Mouse (Mus musculus) right cerebral cortex, postnatal 25 days (tissue): ENCODE data around the gene Zfp583.
"Not testable (repeated sequence)": the region's sequence is repeated elsewhere in the genome, so short reads cannot be mapped to it uniquely, and the experiment has no call there.

Experiments used
- DNase-seq: peaks from one replicate; pipeline ENCODE4 v3.0.0; 2022

The Zfp583 gene

DNA sequence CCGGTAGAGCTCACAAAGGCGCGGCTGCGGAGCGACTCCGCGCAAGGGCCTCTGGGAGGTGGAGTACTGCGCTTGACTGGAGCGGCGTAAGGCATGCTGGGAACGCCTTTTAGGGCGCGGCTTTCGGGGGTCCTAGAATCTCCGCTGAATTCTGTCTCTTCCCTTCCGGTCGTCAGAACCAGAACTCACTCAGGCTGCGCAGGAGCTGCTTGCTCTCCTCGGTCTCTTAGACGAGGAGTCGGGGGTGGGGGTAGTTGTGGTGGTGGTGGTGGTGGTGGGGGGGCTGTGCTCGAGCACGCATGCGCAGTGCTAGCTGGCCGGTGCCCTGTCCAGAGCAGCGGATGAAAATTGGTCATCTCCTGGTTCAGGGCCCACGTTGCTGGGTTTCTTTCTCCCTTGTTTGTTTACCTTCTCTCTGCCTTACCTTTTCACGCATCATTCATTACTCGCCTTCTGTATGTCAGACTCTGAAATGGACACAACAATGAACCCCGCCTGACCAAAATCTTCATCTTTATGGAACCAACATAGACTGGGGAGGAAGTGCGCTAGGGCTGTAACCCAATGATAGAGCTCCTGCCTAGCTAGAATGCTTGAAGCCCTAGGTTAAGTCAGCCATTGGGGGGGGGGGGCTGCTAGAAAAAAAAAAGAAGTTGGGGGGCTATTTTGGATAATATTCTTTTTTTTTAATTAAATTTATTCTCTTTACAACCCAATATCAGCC lies at the start of gene Zfp583:
TSS of gene Zfp583 (minus strand) at position 53 of the 724 bp plus-strand sequence.
- DNase-seq, result peak; percentile 89

- DNase-seq, result peak; percentile 58
Observed at GRCm38 (mm10) chr7:6378441-6378840, 47.4 kb upstream of the Zfp583 start.

DNA sequence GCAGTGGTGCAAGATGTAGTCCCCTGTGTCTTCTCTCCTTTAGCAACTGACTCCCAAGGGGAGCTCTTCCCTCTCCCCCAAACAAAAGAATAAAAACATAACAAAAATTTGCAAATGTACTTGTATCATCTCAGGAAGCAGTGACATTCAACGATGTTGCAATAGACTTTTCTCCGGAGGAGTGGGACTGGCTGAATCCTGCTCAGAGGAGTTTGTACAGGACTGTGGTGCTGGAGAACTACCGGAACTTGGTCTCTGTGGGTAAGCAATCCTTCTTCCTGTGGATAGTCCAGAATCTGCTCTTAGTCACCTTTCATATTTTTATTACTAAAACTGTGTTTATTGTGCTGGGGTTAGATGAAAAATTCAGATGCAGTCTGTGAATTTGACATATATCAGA lies 41.9 kb upstream of the Zfp583 start:
- DNase-seq, result no peak

DNA sequence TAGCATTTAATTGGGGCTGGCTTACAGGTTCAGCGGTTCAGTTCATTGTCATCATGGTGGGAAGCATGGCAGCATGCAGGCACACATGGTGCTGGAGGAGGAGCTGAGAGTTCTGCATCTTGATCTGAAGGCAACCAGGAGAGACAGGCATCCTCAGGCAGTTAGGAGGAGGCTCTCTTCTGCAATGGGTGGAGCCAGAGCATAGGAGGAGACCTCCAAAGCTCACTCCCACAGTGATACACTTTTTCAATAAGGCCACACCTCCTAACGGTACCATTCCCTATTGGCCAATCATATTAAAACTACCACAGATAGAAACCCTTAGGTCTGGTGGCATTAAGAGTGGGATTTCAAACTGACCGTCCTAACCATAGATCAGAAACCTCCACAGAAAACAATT lies 38.4 kb upstream of the Zfp583 start:
- no peak for DNase-seq

DNA sequence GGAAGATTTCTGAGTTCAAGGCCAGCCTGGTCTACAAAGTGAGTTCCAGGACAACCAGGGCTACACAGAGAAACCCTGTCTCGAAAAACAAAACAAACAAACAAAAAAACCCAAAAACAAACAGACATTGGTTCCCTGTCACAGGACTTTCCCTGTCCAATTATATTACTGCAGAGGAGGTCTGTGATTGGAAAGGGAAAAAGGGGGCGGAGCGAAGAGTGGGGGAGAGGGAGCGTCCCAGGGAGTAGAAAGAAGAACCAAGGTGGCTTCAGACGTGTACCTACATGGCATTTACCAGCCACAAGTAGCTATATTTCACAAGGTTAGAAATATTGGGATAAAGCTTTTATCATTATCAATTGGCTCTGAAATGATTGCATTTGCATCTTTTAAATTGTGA lies 37.1 kb upstream of the Zfp583 start:
- not testable (repeated sequence) for DNase-seq

DNA sequence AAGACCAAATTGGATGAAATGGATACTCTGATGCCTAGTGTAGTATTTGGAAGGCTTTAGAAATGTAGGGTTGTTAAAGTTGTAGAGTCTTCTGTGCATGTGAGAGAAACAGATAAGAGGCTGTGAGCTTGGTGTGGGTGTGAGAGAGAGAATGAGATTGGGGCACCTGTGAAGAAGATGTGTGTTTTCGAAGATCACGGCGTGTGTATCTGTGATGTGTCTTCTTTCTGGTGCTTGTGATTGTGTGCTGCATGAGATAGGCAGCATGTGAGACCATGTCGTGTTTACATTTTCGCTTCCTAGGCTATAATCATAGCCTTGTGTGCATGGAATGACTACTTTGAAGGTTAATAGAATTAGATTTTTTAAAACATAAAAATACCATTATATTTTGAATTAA lies 36.1 kb upstream of the Zfp583 start:
- no peak for DNase-seq

- no peak for DNase-seq
Observed at GRCm38 (mm10) chr7:6364761-6365160, 33.7 kb upstream of the Zfp583 start.

DNA sequence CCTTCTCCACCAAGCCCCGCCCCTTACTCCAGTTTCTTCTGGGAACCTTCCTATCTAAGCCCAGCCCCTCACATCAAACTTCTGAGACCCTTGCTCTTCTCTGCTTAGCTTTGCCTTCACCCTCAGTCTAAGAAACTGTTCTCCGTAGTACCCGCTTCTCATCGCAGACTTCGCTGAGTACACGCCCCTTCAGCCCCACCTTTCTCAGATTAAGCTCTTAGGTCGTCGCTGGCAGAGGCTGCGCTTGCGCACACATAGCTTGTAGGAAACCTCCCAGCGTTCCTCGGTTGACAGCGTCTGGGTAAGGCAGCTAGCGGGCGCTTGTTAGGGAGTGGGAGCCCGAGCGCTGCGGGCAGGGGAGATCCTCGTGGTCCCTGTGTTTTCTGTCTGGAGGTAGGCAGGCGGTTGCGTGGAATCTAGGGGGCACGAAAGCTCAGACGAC lies 32.0 kb upstream of the Zfp583 start, which contains the start of gene Zfp78:
TSS of gene Zfp78 (plus strand) at position 234 of the 442 bp plus-strand sequence.
- peak; percentile 87 for DNase-seq

DNA sequence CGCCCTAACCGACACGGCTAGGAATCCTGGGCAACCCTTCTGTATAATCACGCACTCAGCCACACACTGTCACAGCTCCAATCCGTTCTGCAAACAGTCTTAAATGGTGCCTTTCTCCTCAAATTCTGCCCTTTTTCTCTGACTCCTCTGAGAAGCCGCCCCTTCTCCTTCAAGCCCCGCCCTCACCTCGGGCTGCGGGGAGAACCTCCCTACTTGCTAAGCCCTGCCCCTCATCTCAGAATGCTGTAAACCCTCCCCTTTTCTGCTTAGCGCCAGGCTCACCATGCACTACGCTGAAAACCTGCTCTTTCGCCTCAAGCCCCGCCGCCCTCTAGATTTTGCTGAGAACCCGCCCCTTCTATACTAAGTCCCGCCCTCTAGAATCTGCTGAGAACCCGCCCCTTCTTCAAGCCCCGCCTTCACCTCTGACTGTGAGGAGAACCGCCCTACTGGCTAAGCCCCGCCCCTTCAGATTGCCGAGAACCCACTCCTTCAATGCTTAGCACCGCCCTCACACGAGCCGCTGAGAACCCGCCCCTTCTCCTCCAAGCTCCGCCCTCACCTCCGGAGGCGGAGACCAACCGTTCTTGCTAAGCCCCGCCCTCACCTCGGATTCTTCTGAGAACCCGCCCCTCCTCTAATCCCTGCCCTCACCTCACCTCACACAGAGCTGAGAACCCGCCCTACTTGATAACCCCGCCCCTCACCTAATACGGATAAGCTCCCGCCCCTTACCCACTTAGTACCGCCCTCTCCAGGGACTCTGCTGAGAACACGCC lies 31.4 kb upstream of the Zfp583 start:
- peak; percentile 97 for DNase-seq

- DNase-seq, result no peak
Observed at GRCm38 (mm10) chr7:6361756-6362155, 30.7 kb upstream of the Zfp583 start.

GRCm38 (mm10) chr7:6360477-6361060 lies 29.5 kb upstream of the Zfp583 start:
- no peak for DNase-seq

GRCm38 (mm10) chr7:6358937-6359590 lies 28.0 kb upstream of the Zfp583 start:
- DNase-seq, result no peak

DNA sequence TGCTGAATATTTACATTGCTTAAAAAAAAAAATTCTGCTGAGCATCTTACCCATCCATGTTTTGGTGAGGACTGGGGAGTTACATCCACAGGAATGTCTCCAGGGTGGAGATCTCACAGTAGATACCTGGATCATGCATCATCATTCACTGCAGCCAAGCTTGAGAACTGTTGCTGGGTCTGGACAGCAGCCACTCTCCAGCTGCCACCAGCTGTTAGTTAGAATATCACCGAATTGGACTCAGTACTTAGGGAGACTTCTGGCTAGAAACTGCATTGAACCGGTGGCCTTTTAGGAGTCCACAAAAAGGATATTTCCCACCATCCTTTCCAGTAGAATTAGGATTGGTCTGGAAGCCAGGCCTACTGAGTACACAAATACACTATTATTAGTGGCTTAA lies 27.0 kb upstream of the Zfp583 start:
- DNase-seq, result no peak

DNA sequence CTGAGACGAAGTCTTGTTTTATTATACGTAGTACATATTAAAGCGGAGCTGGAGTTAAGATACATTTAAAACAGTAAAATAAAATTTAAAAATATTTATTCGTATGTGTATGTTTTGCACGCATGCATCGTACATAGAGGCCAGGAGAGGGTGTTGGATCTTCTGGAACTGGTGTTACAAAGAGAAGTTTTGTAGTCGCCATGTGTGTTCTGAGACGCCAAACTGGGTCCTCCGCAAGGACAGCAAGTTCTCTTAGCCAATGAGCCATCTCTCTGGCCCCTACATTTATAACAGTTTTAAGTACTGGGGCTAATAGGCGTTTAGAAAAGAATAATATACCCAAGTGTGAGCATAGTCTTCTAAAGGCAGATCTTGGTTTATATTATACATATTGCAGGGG lies 13.0 kb upstream of the Zfp583 start:
- no peak for DNase-seq

- peak; percentile 87 for DNase-seq
Observed at GRCm38 (mm10) chr7:6343501-6344071, 12.5 kb upstream of the Zfp583 start, which contains the start of gene Gm3854. Gene Gm3854 (plus strand): TSS chr7:6343759.

DNA sequence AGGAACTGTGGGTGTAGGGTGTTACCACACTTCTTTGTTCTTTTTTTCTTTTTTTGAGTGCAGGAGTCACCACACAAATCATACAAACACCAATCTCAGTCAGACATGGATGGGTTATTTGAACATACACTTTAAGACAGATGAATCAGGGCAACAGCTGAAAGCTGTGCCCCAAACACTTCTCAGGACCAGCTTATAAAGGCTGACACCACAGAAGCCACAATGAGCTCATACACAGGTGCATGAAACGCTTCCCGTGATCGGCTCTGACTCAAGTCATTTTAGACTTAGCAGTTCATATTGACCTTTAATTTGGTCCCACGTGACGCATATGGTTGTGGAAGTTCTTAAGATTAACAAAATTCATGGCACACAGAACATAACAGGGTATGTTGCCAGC lies 8.8 kb upstream of the Zfp583 start:
- DNase-seq, result no peak

GRCm38 (mm10) chr7:6330458-6331232 lies 440 bp downstream of the Zfp583 start:
- peak; percentile 15 for DNase-seq

GRCm38 (mm10) chr7:6300796-6301195 lies 30.3 kb downstream of the Zfp583 start:
- DNase-seq, result not testable (repeated sequence)

- not testable (repeated sequence) for DNase-seq
Observed at GRCm38 (mm10) chr7:6291121-6291520, 40.0 kb downstream of the Zfp583 start.

- peak; percentile 16 for DNase-seq
Observed at GRCm38 (mm10) chr7:6286921-6287531, 44.1 kb downstream of the Zfp583 start.
